Mouse (Mus musculus) liver, postnatal 0 days (tissue): Measurements from ENCODE around the gene Cfap58.

Experiments
- CTCF ChIP-seq: sonication (generic); IDR thresholded peaks from 2 replicates; pipeline ENCODE4 v1.5.1; 2016; ENCODE audit warnings: antibody characterized with exemption, low read depth
- EP300 ChIP-seq: IDR thresholded peaks from 2 replicates; pipeline ENCODE4 v1.6.1; 2016; ENCODE audit warnings: antibody characterized with exemption, low read depth, mild to moderate bottlenecking

GRCm38 (mm10) chr19:47902316-47903201 is 34.9 kb upstream of the Cfap58 start:
- TF ChIP-seq EP300 (no peak), CTCF (no peak)
